Mouse (Mus musculus): ENCODE data around the gene Dusp6. TPM values are rescaled to one million over a fixed set of nuclear protein-coding genes. Genes with fewer than 3 reads are reported as not detected.

Gene Dusp6
- total RNA-seq, 2 experiments from 2014 or later = 17.9 to 21.9 TPM

GRCm38 (mm10) chr10:99246797-99247508, 16.1 kb upstream of the Dusp6 start:
- DNase-seq = no peak

- DNase-seq = no peak
Measured at GRCm38 (mm10) chr10:99250874-99251281, 12.2 kb upstream of the Dusp6 start.

- no peak for DNase-seq
Measured at GRCm38 (mm10) chr10:99253412-99253811, 9.6 kb upstream of the Dusp6 start.

GRCm38 (mm10) chr10:99255830-99256570, 7.0 kb upstream of the Dusp6 start:
- no peak for DNase-seq

GRCm38 (mm10) chr10:99257531-99257930, 5.5 kb upstream of the Dusp6 start:
- no peak for DNase-seq

GRCm38 (mm10) chr10:99259840-99260239, 3.2 kb upstream of the Dusp6 start:
- DNase-seq = no peak

- no peak for DNase-seq
Measured at GRCm38 (mm10) chr10:99261151-99261635, 1.8 kb upstream of the Dusp6 start.

GRCm38 (mm10) chr10:99261636-99262318, 1.3 kb upstream of the Dusp6 start:
- DNase-seq = peak; percentile 90

- DNase-seq = no peak
Measured at GRCm38 (mm10) chr10:99262319-99262866, 638 bp upstream of the Dusp6 start.

GRCm38 (mm10) chr10:99263419-99264221, 589 bp downstream of the Dusp6 start:
- peak; percentile 41 for DNase-seq

- DNase-seq = no peak
Measured at GRCm38 (mm10) chr10:99264301-99265010, 1.4 kb downstream of the Dusp6 start.

GRCm38 (mm10) chr10:99265011-99265694, 2.1 kb downstream of the Dusp6 start:
- DNase-seq = peak; percentile 49

GRCm38 (mm10) chr10:99266025-99266424, 3.0 kb downstream of the Dusp6 start:
- DNase-seq = no peak

- DNase-seq = no peak
Measured at GRCm38 (mm10) chr10:99267621-99268020, 4.6 kb downstream of the Dusp6 start.

GRCm38 (mm10) chr10:99268421-99269300, 5.6 kb downstream of the Dusp6 start:
- peak; percentile 67 for DNase-seq

GRCm38 (mm10) chr10:99269301-99269701, 6.3 kb downstream of the Dusp6 start:
- DNase-seq = no peak

GRCm38 (mm10) chr10:99269704-99270103, 6.7 kb downstream of the Dusp6 start:
- no peak for DNase-seq

- DNase-seq = peak; percentile 44
Measured at GRCm38 (mm10) chr10:99270406-99270805, 7.4 kb downstream of the Dusp6 start.

- DNase-seq = no peak
Measured at GRCm38 (mm10) chr10:99271016-99271415, 8.0 kb downstream of the Dusp6 start.

Measured in gastrocnemius, postnatal 25 days (tissue).